Mouse (Mus musculus) bone marrow macrophage, adult 2 months (primary cell): Measurements from ENCODE around the gene Bmf.

Source experiments
- CTCF ChIP-seq: IDR thresholded peaks from 2 replicates; pipeline ENCODE4 v1.5.1; 2012; ENCODE audit warnings: low read depth, mild to moderate bottlenecking, low read length, moderate library complexity
- POLR2A ChIP-seq: IDR thresholded peaks from 2 replicates; pipeline ENCODE4 v1.6.1; 2012; ENCODE audit warnings: mild to moderate bottlenecking, low read depth, low read length, borderline replicate concordance

- TF ChIP-seq CTCF = no peak
- no peak for TF ChIP-seq POLR2A
These were observed 16.4 kb downstream of the Bmf start for GRCm38 (mm10) chr2:118532855-118533675.
